Mouse (Mus musculus): Measurements from ENCODE around the gene Kctd12. TPM values are rescaled to one million over a fixed set of nuclear protein-coding genes. Genes with fewer than 3 reads are reported as not detected.
A peak's percentile ranks its signal among the peaks of the same experiment; 100 is the strongest.

The Kctd12 gene
- 7.2 and 10.4 TPM in 2 replicates for total RNA-seq (2014; rRNA removed)
- 3.1 and 3.8 TPM in 2 replicates for polyA plus RNA-seq (2012; rRNA removed)

DNA sequence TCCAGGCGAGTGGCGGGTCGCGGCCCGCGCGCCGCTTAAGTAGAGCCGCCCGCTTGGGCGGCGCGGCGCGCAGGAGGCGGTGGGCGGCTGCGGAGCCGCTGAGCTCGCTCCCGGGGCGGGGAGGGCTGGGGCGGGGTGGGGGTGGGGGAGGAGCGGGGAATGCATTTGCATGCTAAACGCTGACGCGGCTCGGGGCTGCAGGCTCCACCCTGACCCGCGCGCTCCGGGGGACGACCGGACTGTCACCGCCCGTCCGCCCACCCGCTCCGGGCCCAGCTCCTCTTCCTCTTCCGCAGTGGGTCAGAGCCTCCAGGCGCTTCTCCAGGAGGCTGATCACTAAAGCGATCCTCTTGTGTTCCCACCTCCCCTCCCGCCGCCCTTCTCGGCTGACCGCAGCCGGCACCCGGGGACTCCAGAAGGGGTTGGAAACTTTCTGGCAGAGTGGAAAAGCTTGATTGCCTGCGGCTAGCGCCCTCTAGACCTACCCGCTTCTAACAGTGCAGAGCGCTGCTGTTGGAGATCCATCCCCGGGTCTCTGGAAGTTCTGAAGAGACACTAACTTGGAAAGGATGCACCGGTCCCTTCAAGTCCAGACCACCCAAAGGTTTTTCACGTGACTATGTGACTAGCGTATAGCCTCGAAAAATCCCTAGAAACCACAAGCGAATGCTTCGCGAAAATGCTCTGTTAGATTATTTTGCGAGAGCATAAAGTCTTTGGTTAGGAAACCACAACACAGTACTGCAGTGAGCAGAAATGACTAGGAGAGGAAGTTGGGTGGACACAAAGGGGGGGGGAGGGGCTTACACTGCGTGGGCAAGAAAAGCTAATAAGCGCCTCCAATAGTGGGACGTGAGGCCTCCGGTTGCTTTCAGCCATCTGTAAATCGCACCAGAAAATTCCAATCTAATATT is at the start of gene Kctd12:
Gene Kctd12, minus strand, starts transcription at position 11 of the 914 bp plus-strand sequence.
- H3K4me1 ChIP-seq (ENCODE audit: control insufficient read depth, insufficient read depth, low read length), result peaks cover 3% of the 10 kb centered on the region; the same call in 1 of the 2 replicates
- DNase-seq (ENCODE audit: extremely low read depth, low read depth, low spot score), result peak; percentile 76
- peak within 1 kb of the TSS; percentile 84 for H3K27ac ChIP-seq (replicated peaks; ENCODE audit: insufficient read depth, low read depth, low read length)
- peak; percentile 64 for TF ChIP-seq CTCF (IDR thresholded peaks at IDR 0.05; ENCODE audit: low read depth, low read length)
- TF ChIP-seq POLR2A (IDR thresholded peaks at IDR 0.05; ENCODE audit: extremely low read depth, insufficient read depth, low read length), result 0 out of 2 replicates have a peak, but pooled peaks have one; percentile 45
- H3K79me2 ChIP-seq (ENCODE audit: control insufficient read depth, insufficient read depth, low read length), result no peaks in the 10 kb centered on the region
- peak within 1 kb of the TSS; percentile 85 for H3K9ac ChIP-seq (ENCODE audit: low read depth, low read length)
- H3K27me3 ChIP-seq (ENCODE audit: control insufficient read depth, insufficient read depth, low read length), result no peaks in the 10 kb centered on the region
- WGBS, result 1% methylated on average over 65 of the region's 66 CpGs
- no peaks in the 10 kb centered on the region for H3K36me3 ChIP-seq (ENCODE audit: control insufficient read depth, insufficient read depth, low read length)
- peak within 1 kb of the TSS; percentile 73 for H3K4me3 ChIP-seq (ENCODE audit: insufficient read depth, low read depth, low read length)

DNA sequence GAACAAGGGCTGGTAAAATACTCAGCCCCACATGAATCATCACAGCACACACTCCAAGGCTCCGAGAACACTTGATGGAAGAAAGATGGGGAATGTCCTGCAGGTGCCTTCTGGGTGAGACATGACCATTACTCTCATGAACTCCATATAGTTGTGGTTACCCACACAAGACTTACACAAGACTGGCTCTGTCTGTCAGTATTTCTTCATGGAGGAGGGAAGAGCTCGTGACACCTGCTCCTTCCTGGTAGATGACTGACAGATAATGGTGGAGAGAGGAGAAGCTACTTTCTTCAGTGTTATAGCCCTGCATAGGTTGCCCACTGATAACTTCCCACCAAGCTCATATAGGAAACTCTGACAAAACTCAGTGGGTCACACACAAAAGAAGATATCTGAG is 46.8 kb upstream of the Kctd12 start:
- H3K4me3 ChIP-seq (ENCODE audit: insufficient read depth, low read depth, low read length), result no peak overlapping the region
- 74% methylated on average over 2 of the region's 2 CpGs for WGBS
- H3K27me3 ChIP-seq (ENCODE audit: control insufficient read depth, insufficient read depth, low read length), result no peaks in the 10 kb centered on the region
- H3K79me2 ChIP-seq (ENCODE audit: control insufficient read depth, insufficient read depth, low read length), result no peaks in the 10 kb centered on the region
- H3K36me3 ChIP-seq (ENCODE audit: control insufficient read depth, insufficient read depth, low read length), result no peaks in the 10 kb centered on the region
- no peak for DNase-seq (ENCODE audit: extremely low read depth, low read depth, low spot score)
- no peaks in the 10 kb centered on the region for H3K4me1 ChIP-seq (ENCODE audit: control insufficient read depth, insufficient read depth, low read length)
- no peak overlapping the region for H3K9ac ChIP-seq (ENCODE audit: low read depth, low read length)
- TF ChIP-seq POLR2A (IDR thresholded peaks at IDR 0.05; ENCODE audit: extremely low read depth, insufficient read depth, low read length) (no peak), CTCF (IDR thresholded peaks at IDR 0.05; ENCODE audit: low read depth, low read length) (no peak)
- no peak overlapping the region for H3K27ac ChIP-seq (replicated peaks; ENCODE audit: insufficient read depth, low read depth, low read length)

- 59% methylated on average over 2 of the region's 2 CpGs for WGBS
- no peak for DNase-seq (ENCODE audit: extremely low read depth, low read depth, low spot score)
- no peak for TF ChIP-seq POLR2A (IDR thresholded peaks at IDR 0.05; ENCODE audit: extremely low read depth, insufficient read depth, low read length)
- no peak for TF ChIP-seq CTCF (IDR thresholded peaks at IDR 0.05; ENCODE audit: low read depth, low read length)
These were observed 37.6 kb upstream of the Kctd12 start for GRCm38 (mm10) chr14:103020046-103020445.

GRCm38 (mm10) chr14:103017009-103017408 is 34.6 kb upstream of the Kctd12 start:
- H3K36me3 ChIP-seq (ENCODE audit: control insufficient read depth, insufficient read depth, low read length), result no peaks in the 10 kb centered on the region
- WGBS, result 50% methylated on average over 5 of the region's 5 CpGs

More at GRCm38 (mm10) chr14:103020046-103020445, 37.6 kb upstream of the Kctd12 start:
- no peak overlapping the region for H3K27ac ChIP-seq (replicated peaks; ENCODE audit: insufficient read depth, low read depth, low read length)
- no peak overlapping the region for H3K4me3 ChIP-seq (ENCODE audit: insufficient read depth, low read depth, low read length)
- H3K9ac ChIP-seq (ENCODE audit: low read depth, low read length), result no peak overlapping the region
- no peaks in the 10 kb centered on the region for H3K79me2 ChIP-seq (ENCODE audit: control insufficient read depth, insufficient read depth, low read length)
- H3K27me3 ChIP-seq (ENCODE audit: control insufficient read depth, insufficient read depth, low read length), result no peaks in the 10 kb centered on the region
- no peaks in the 10 kb centered on the region for H3K36me3 ChIP-seq (ENCODE audit: control insufficient read depth, insufficient read depth, low read length)
- H3K4me1 ChIP-seq (ENCODE audit: control insufficient read depth, insufficient read depth, low read length), result no peaks in the 10 kb centered on the region

DNA sequence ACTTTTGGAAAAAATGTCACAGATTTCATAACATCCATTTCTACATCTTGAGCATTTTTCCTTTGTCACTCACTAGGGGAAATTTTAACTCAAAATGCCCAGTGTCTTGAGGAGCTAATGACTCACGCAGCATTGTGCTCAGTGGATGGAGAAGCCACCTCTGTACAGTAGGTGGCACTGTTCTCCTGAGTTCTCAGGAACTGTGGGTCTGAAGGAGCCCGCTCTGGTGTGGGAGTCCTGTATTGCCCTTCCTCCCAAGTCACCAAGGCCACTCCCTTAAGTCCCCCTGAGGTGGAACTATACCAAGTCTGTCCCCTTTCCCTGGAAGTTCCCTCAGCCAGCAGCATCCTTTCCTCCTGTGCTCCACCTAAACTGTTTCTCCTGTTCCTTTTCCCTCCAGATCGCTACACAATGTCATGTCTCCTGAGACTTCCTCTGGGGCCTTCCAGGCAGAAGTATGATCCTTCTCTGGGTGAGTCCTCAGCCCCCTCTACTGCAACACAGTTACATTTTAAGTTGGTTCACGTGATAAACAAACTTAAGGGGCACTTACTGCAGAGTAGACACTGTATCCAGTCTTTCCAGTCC is 30.2 kb upstream of the Kctd12 start:
- no peak for TF ChIP-seq POLR2A (IDR thresholded peaks at IDR 0.05; ENCODE audit: extremely low read depth, insufficient read depth, low read length)
- peak; percentile 81 for TF ChIP-seq CTCF (IDR thresholded peaks at IDR 0.05; ENCODE audit: low read depth, low read length)
- Histone ChIP-seq H3K79me2 (ENCODE audit: control insufficient read depth, insufficient read depth, low read length) (no peaks in the 10 kb centered on the region), H3K9ac (ENCODE audit: low read depth, low read length) (no peak overlapping the region), H3K4me1 (ENCODE audit: control insufficient read depth, insufficient read depth, low read length) (no peaks in the 10 kb centered on the region), H3K36me3 (ENCODE audit: control insufficient read depth, insufficient read depth, low read length) (no peaks in the 10 kb centered on the region), H3K27me3 (ENCODE audit: control insufficient read depth, insufficient read depth, low read length) (no peaks in the 10 kb centered on the region), H3K27ac (replicated peaks; ENCODE audit: insufficient read depth, low read depth, low read length) (no peak overlapping the region), H3K4me3 (ENCODE audit: insufficient read depth, low read depth, low read length) (no peak overlapping the region)
- 31% methylated on average over 4 of the region's 4 CpGs for WGBS
- DNase-seq (ENCODE audit: extremely low read depth, low read depth, low spot score), result peak; percentile 33

More at GRCm38 (mm10) chr14:103017009-103017408, 34.6 kb upstream of the Kctd12 start:
- no peak for DNase-seq (ENCODE audit: extremely low read depth, low read depth, low spot score)
- Histone ChIP-seq H3K79me2 (ENCODE audit: control insufficient read depth, insufficient read depth, low read length) (no peaks in the 10 kb centered on the region), H3K27ac (replicated peaks; ENCODE audit: insufficient read depth, low read depth, low read length) (no peak overlapping the region), H3K27me3 (ENCODE audit: control insufficient read depth, insufficient read depth, low read length) (no peaks in the 10 kb centered on the region), H3K9ac (ENCODE audit: low read depth, low read length) (no peak overlapping the region), H3K4me3 (ENCODE audit: insufficient read depth, low read depth, low read length) (no peak overlapping the region), H3K4me1 (ENCODE audit: control insufficient read depth, insufficient read depth, low read length) (no peaks in the 10 kb centered on the region)
- TF ChIP-seq CTCF (IDR thresholded peaks at IDR 0.05; ENCODE audit: low read depth, low read length), result no peak
- no peak for TF ChIP-seq POLR2A (IDR thresholded peaks at IDR 0.05; ENCODE audit: extremely low read depth, insufficient read depth, low read length)

Measured in liver, adult 2 months (tissue).